Mouse (Mus musculus): ENCODE measurements around the gene Lnx2. TPM values are rescaled to one million over a fixed set of nuclear protein-coding genes. Genes with fewer than 3 reads are reported as not detected.

Lnx2 gene
- polyA plus RNA-seq, 1 experiment from 2014 or later, result 9.9 TPM

DNA sequence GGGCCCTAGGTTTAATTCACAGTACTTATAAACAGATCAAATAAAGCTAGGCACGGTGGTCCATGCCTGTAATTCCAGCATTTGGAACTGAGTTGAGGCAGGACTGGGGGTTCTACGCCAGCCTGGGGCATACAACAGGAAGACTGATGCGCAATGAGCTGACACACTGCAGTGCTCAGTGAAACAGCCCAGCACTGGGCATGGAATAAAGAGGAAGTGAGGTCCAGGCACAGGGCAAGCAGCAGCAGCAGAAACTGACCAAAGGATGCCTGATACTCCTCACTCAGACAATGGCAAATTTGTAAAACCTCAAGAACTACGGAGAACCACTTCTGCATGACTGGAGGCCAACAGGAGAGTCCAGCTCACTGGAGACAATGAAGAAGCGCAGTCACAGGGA, 37.0 kb downstream of the Lnx2 start:
- no peaks in the 10 kb centered on the region for H3K27me3 ChIP-seq (ENCODE audit: control insufficient read depth, insufficient read depth, low read length)
- ATAC-seq (replicated peaks; ENCODE audit: low FRiP score) (no peak), DNase-seq (ENCODE audit: low spot score) (no peak)
- H3K27ac ChIP-seq (ENCODE audit: low read depth, low read length), result no peak overlapping the region
- WGBS, result 63% methylated on average over 5 of the region's 5 CpGs
- no peak overlapping the region for H3K4me2 ChIP-seq (ENCODE audit: low read depth, low read length, severe bottlenecking)
- no peaks in the 10 kb centered on the region for H3K36me3 ChIP-seq (ENCODE audit: control insufficient read depth, insufficient read depth, low read length)
- no peak overlapping the region for H3K9ac ChIP-seq (ENCODE audit: low read length)
- peaks cover 3% of the 10 kb centered on the region; the same call in 1 of the 2 replicates for H3K4me1 ChIP-seq (replicated peaks; ENCODE audit: control insufficient read depth, insufficient read depth, low read length)
- no peak overlapping the region for H3K4me3 ChIP-seq (ENCODE audit: low read depth, low read length)
- H3K9me3 ChIP-seq (ENCODE audit: control insufficient read depth, low read length), result no peaks in the 10 kb centered on the region

- Histone ChIP-seq H3K27ac (ENCODE audit: low read depth, low read length) (no peak overlapping the region), H3K36me3 (ENCODE audit: control insufficient read depth, insufficient read depth, low read length) (no peaks in the 10 kb centered on the region), H3K4me3 (ENCODE audit: low read depth, low read length) (no peak overlapping the region), H3K9ac (ENCODE audit: low read length) (no peak overlapping the region), H3K27me3 (ENCODE audit: control insufficient read depth, insufficient read depth, low read length) (no peaks in the 10 kb centered on the region), H3K4me2 (ENCODE audit: low read depth, low read length, severe bottlenecking) (no peak overlapping the region), H3K4me1 (replicated peaks; ENCODE audit: control insufficient read depth, insufficient read depth, low read length) (peaks cover 3% of the 10 kb centered on the region; the same call in 1 of the 2 replicates), H3K9me3 (ENCODE audit: control insufficient read depth, low read length) (no peaks in the 10 kb centered on the region)
- ATAC-seq (replicated peaks; ENCODE audit: low FRiP score), result no peak
- WGBS, result 81% methylated on average over 3 of the region's 3 CpGs
- no peak for DNase-seq (ENCODE audit: low spot score)
Measured at GRCm38 (mm10) chr5:147037601-147038000, 38.8 kb downstream of the Lnx2 start.

GRCm38 (mm10) chr5:147036661-147037060, 39.7 kb downstream of the Lnx2 start:
- Histone ChIP-seq H3K4me3 (ENCODE audit: low read depth, low read length) (no peak overlapping the region), H3K4me1 (replicated peaks; ENCODE audit: control insufficient read depth, insufficient read depth, low read length) (0 out of 2 replicates have a peak, but pooled peaks cover 3% of the 10 kb centered on the region), H3K9me3 (ENCODE audit: control insufficient read depth, low read length) (no peaks in the 10 kb centered on the region), H3K27me3 (ENCODE audit: control insufficient read depth, insufficient read depth, low read length) (no peaks in the 10 kb centered on the region), H3K27ac (ENCODE audit: low read depth, low read length) (no peak overlapping the region), H3K36me3 (ENCODE audit: control insufficient read depth, insufficient read depth, low read length) (no peaks in the 10 kb centered on the region), H3K9ac (ENCODE audit: low read length) (no peak overlapping the region), H3K4me2 (ENCODE audit: low read depth, low read length, severe bottlenecking) (no peak overlapping the region)
- DNase-seq (ENCODE audit: low spot score) (no peak), ATAC-seq (replicated peaks; ENCODE audit: low FRiP score) (no peak)
- 82% methylated on average over 5 of the region's 5 CpGs for WGBS

GRCm38 (mm10) chr5:147036028-147036427, 40.4 kb downstream of the Lnx2 start:
- Histone ChIP-seq H3K9me3 (ENCODE audit: control insufficient read depth, low read length) (no peaks in the 10 kb centered on the region), H3K27me3 (ENCODE audit: control insufficient read depth, insufficient read depth, low read length) (no peaks in the 10 kb centered on the region), H3K4me2 (ENCODE audit: low read depth, low read length, severe bottlenecking) (no peak overlapping the region), H3K27ac (ENCODE audit: low read depth, low read length) (no peak overlapping the region), H3K9ac (ENCODE audit: low read length) (no peak overlapping the region), H3K36me3 (ENCODE audit: control insufficient read depth, insufficient read depth, low read length) (no peaks in the 10 kb centered on the region), H3K4me3 (ENCODE audit: low read depth, low read length) (no peak overlapping the region), H3K4me1 (replicated peaks; ENCODE audit: control insufficient read depth, insufficient read depth, low read length) (0 out of 2 replicates have a peak, but pooled peaks cover 3% of the 10 kb centered on the region)
- WGBS, result 92% methylated on average over 10 of the region's 10 CpGs
- DNase-seq (ENCODE audit: low spot score) (no peak), ATAC-seq (replicated peaks; ENCODE audit: low FRiP score) (no peak)

DNA sequence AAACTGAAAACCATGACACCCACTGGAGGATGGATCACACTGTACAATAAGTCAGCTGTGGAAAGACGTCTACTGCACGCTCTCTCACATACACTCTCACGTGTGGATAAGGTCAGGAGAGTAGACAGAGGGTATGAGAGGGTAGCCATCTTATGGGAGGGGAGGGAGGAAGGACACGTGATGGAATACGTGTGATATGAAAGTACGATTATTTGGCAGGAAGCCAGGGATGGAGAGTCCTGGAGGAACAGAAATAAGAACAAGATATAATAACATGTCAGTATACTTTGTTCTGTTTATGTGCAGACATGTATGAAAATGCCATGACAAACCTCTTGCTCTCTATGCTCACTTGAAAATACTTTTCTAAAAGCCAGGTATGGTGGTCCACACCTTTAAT, 41.1 kb downstream of the Lnx2 start:
- H3K27me3 ChIP-seq (ENCODE audit: control insufficient read depth, insufficient read depth, low read length), result no peaks in the 10 kb centered on the region
- H3K4me2 ChIP-seq (ENCODE audit: low read depth, low read length, severe bottlenecking), result no peak overlapping the region
- H3K9ac ChIP-seq (ENCODE audit: low read length), result no peak overlapping the region
- 90% methylated on average over 6 of the region's 6 CpGs for WGBS
- H3K4me3 ChIP-seq (ENCODE audit: low read depth, low read length), result no peak overlapping the region
- no peak for ATAC-seq (replicated peaks; ENCODE audit: low FRiP score)
- H3K27ac ChIP-seq (ENCODE audit: low read depth, low read length), result no peak overlapping the region
- H3K36me3 ChIP-seq (ENCODE audit: control insufficient read depth, insufficient read depth, low read length), result no peaks in the 10 kb centered on the region
- H3K4me1 ChIP-seq (replicated peaks; ENCODE audit: control insufficient read depth, insufficient read depth, low read length), result 0 out of 2 replicates have a peak, but pooled peaks cover 3% of the 10 kb centered on the region
- no peaks in the 10 kb centered on the region for H3K9me3 ChIP-seq (ENCODE audit: control insufficient read depth, low read length)
- DNase-seq (ENCODE audit: low spot score), result no peak

GRCm38 (mm10) chr5:147034283-147034682, 42.1 kb downstream of the Lnx2 start:
- 76% methylated on average over 12 of the region's 12 CpGs for WGBS
- Histone ChIP-seq H3K27me3 (ENCODE audit: control insufficient read depth, insufficient read depth, low read length) (no peaks in the 10 kb centered on the region), H3K9me3 (ENCODE audit: control insufficient read depth, low read length) (no peaks in the 10 kb centered on the region), H3K4me3 (ENCODE audit: low read depth, low read length) (no peak overlapping the region), H3K9ac (ENCODE audit: low read length) (no peak overlapping the region), H3K27ac (ENCODE audit: low read depth, low read length) (no peak overlapping the region), H3K4me2 (ENCODE audit: low read depth, low read length, severe bottlenecking) (no peak overlapping the region), H3K4me1 (replicated peaks; ENCODE audit: control insufficient read depth, insufficient read depth, low read length) (0 out of 2 replicates have a peak, but pooled peaks cover 3% of the 10 kb centered on the region), H3K36me3 (ENCODE audit: control insufficient read depth, insufficient read depth, low read length) (no peaks in the 10 kb centered on the region)
- ATAC-seq (replicated peaks; ENCODE audit: low FRiP score), result no peak
- no peak for DNase-seq (ENCODE audit: low spot score)

DNA sequence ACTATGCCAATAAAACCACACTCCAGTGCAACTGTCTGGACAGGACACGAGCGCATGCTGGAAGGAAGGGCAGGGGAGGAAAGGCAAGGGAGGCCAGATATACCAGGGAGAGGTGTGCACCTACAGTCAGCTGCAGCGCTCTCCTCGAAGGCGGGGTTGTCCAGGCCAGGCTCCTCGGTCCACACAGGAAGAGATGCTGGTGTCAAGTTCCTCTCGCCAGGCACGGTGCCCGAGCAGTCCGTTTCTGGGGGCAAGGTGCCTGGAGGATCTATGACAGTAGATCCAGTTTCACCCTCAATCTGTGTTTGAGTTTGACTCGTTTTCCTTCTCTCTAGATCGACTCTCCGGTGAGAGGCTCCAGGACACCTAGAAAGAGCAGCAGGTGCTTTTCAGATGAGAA, 43.2 kb downstream of the Lnx2 start:
- H3K27ac ChIP-seq (ENCODE audit: low read depth, low read length), result no peak overlapping the region
- no peak overlapping the region for H3K9ac ChIP-seq (ENCODE audit: low read length)
- H3K4me2 ChIP-seq (ENCODE audit: low read depth, low read length, severe bottlenecking), result no peak overlapping the region
- 89% methylated on average over 13 of the region's 13 CpGs for WGBS
- no peaks in the 10 kb centered on the region for H3K27me3 ChIP-seq (ENCODE audit: control insufficient read depth, insufficient read depth, low read length)
- no peaks in the 10 kb centered on the region for H3K9me3 ChIP-seq (ENCODE audit: control insufficient read depth, low read length)
- H3K4me1 ChIP-seq (replicated peaks; ENCODE audit: control insufficient read depth, insufficient read depth, low read length), result 0 out of 2 replicates have a peak, but pooled peaks cover 3% of the 10 kb centered on the region
- DNase-seq (ENCODE audit: low spot score) (no peak), ATAC-seq (replicated peaks; ENCODE audit: low FRiP score) (no peak)
- no peaks in the 10 kb centered on the region for H3K36me3 ChIP-seq (ENCODE audit: control insufficient read depth, insufficient read depth, low read length)
- no peak overlapping the region for H3K4me3 ChIP-seq (ENCODE audit: low read depth, low read length)

DNA sequence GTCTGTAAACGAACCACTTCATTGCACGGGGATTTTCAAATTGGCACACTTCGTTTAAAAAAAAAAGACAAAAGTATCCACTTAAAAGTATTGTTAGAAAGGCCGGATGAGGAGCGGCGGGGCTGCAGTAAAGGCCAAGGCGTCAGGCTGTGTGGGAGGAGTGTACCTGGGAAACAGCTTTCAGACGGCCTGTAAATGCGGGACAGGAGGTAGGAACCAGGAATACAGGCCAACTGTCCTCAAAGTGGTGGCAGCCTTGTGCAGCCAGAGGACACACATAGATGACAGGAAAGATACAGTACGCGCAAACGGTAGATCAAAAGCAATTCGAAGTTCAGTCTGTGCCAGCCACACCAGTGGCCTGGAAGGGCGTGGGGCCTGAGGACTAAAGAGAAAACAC, 45.1 kb downstream of the Lnx2 start:
- no peaks in the 10 kb centered on the region for H3K27me3 ChIP-seq (ENCODE audit: control insufficient read depth, insufficient read depth, low read length)
- H3K9ac ChIP-seq (ENCODE audit: low read length), result no peak overlapping the region
- ATAC-seq (replicated peaks; ENCODE audit: low FRiP score) (no peak), DNase-seq (ENCODE audit: low spot score) (no peak)
- no peak overlapping the region for H3K4me2 ChIP-seq (ENCODE audit: low read depth, low read length, severe bottlenecking)
- H3K4me3 ChIP-seq (ENCODE audit: low read depth, low read length), result no peak overlapping the region
- no peak overlapping the region for H3K27ac ChIP-seq (ENCODE audit: low read depth, low read length)
- H3K9me3 ChIP-seq (ENCODE audit: control insufficient read depth, low read length), result no peaks in the 10 kb centered on the region
- 87% methylated on average over 14 of the region's 14 CpGs for WGBS
- H3K4me1 ChIP-seq (replicated peaks; ENCODE audit: control insufficient read depth, insufficient read depth, low read length), result 0 out of 2 replicates have a peak, but pooled peaks cover 3% of the 10 kb centered on the region
- no peaks in the 10 kb centered on the region for H3K36me3 ChIP-seq (ENCODE audit: control insufficient read depth, insufficient read depth, low read length)

DNA sequence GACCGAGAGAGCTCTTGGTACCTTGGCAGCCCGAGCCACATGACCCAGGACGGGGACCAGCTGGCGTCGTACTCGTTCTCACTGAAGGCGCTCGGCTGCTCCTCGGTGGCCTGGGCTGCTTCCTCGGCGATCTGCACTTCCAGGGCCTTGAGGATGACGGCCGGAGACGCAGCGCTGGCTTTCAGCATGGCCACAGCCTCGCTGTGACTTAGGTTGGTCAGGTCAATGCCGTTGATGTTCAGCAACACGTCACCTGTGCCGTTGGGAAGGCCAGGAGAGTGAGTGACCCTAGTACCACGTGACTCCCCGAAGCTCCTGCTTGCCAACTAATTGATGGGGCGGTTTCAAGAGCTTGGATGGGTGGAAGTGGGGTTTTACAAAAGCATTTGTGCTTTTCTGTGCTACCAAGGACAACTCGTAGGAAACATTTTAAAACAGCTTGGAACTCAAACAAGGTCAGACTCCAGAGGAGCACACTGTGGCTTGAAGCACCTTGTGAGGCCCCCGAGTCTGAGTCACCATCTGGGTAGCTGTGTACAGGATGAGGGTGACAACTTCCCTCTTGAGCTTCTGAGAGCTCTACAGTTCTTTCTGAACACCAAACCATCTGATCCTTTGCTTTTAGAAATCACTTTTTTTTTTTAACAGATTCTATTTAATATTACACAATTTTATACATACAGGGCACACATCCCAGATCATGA, 51.9 kb downstream of the Lnx2 start:
- Histone ChIP-seq H3K9ac (ENCODE audit: low read length) (no peak overlapping the region), H3K4me1 (replicated peaks; ENCODE audit: control insufficient read depth, insufficient read depth, low read length) (no peaks in the 10 kb centered on the region), H3K4me3 (ENCODE audit: low read depth, low read length) (no peak overlapping the region), H3K9me3 (ENCODE audit: control insufficient read depth, low read length) (no peaks in the 10 kb centered on the region), H3K27me3 (ENCODE audit: control insufficient read depth, insufficient read depth, low read length) (no peaks in the 10 kb centered on the region), H3K4me2 (ENCODE audit: low read depth, low read length, severe bottlenecking) (no peak overlapping the region), H3K36me3 (ENCODE audit: control insufficient read depth, insufficient read depth, low read length) (no peaks in the 10 kb centered on the region), H3K27ac (ENCODE audit: low read depth, low read length) (no peak overlapping the region)
- DNase-seq (ENCODE audit: low spot score) (no peak), ATAC-seq (replicated peaks; ENCODE audit: low FRiP score) (no peak)
- 86% methylated on average over 24 of the region's 24 CpGs for WGBS

Measured in forebrain, embryonic 11.5 days (tissue).